Mouse (Mus musculus) stomach, postnatal 0 days (tissue): ENCODE data around the gene Irf4. TPM values are rescaled to one million over a fixed set of nuclear protein-coding genes. Genes with fewer than 3 reads are reported as not detected.

ENCODE experiments used
- ATAC-seq: fragments of 200-750 bp; cut with Nextera tagmentation; 2 replicates; pipeline ENCODE4 v1.8.0; 2017; ENCODE audit not compliant: low FRiP score, low TSS enrichment
- DNase-seq: peaks from one replicate; pipeline ENCODE4 v3.0.0-alpha.2; 2016; ENCODE audit warnings: low spot score
- H3K27ac ChIP-seq: fragments of 300-500 bp; sonication (generic); replicated peaks from 2 replicates; pipeline ENCODE4 v1.5.1; 2014; ENCODE audit warnings: mild to moderate bottlenecking, control low read depth
- H3K27me3 ChIP-seq: fragments of 300-500 bp; sonication (generic); 2 replicates; pipeline ENCODE4 v1.6.1; 2014; ENCODE audit warnings: low read length; ENCODE audit not compliant: control insufficient read depth, insufficient read depth
- H3K36me3 ChIP-seq: fragments of 300-500 bp; sonication (generic); 2 replicates; pipeline ENCODE4 v1.6.1; 2014; ENCODE audit warnings: low read length, mixed read lengths; ENCODE audit not compliant: control insufficient read depth, insufficient read depth
- H3K4me1 ChIP-seq: fragments of 300-500 bp; sonication (generic); replicated peaks from 2 replicates; pipeline ENCODE4 v1.6.1; 2014; ENCODE audit warnings: antibody characterized with exemption; ENCODE audit not compliant: control insufficient read depth, insufficient read depth
- H3K4me2 ChIP-seq: fragments of 300-500 bp; sonication (generic); replicated peaks from 2 replicates; pipeline ENCODE4 v1.6.1; 2014; ENCODE audit warnings: low read depth, mild to moderate bottlenecking, control low read depth, moderate library complexity
- H3K4me3 ChIP-seq: fragments of 300-500 bp; sonication (generic); 2 replicates; pipeline ENCODE4 v1.5.1; 2014; ENCODE audit warnings: low read depth, low read length, control low read depth
- H3K9ac ChIP-seq: fragments of 300-500 bp; sonication (generic); 2 replicates; pipeline ENCODE4 v1.6.1; 2014; ENCODE audit warnings: mild to moderate bottlenecking, low read length, control low read depth, mixed read lengths
- H3K9me3 ChIP-seq: fragments of 300-500 bp; sonication (generic); 2 replicates; pipeline ENCODE4 v1.6.1; 2016; ENCODE audit warnings: low read length; ENCODE audit not compliant: control insufficient read depth
- CTCF ChIP-seq: IDR thresholded peaks from 2 replicates; pipeline ENCODE4 v1.5.1; 2016; ENCODE audit warnings: antibody characterized with exemption, low read depth, mild to moderate bottlenecking, moderate library complexity
- EP300 ChIP-seq: optimal IDR thresholded peaks from 2 replicates; pipeline ENCODE3; 2016; ENCODE audit warnings: antibody characterized with exemption
- WGBS: fragments of 180-500 bp; shearing (Covaris S2); extraction: QIAGEN DNeasy Blood & Tissue Kit; methylation state at CpG from one replicate; pipeline ENCODE4 v1.1.7; 2014; 5-methylcytosine and 5-hydroxymethylcytosine counted together
- polyA plus RNA-seq: library from polyadenylated mRNA; unstranded; fragments of >200 nt; fragmentation: Nextera tagmentation; extraction: Ambion mirVana; gene quantifications from 2 replicates; pipeline ENCODE4 v1.2.1, GENCODE M21; 2015

Gene Irf4
- polyA plus RNA-seq, 1 experiment from 2014 or later: 0.05 TPM

GRCm38 (mm10) chr13:30760374-30761090 lies 11.5 kb downstream of the Irf4 start:
- H3K4me2 ChIP-seq: no peak overlapping the region
- no peak for TF ChIP-seq CTCF
- no peak for TF ChIP-seq EP300
- DNase-seq (no peak), ATAC-seq (no peak)
- no peaks in the 10 kb centered on the region for H3K36me3 ChIP-seq
- WGBS: 80% methylated on average over 3 of the region's 3 CpGs
- no peaks in the 10 kb centered on the region for H3K4me1 ChIP-seq
- no peaks in the 10 kb centered on the region for H3K27me3 ChIP-seq
- H3K27ac ChIP-seq: no peak overlapping the region
- no peak overlapping the region for H3K9ac ChIP-seq
- H3K4me3 ChIP-seq: no peak overlapping the region
- no peaks in the 10 kb centered on the region for H3K9me3 ChIP-seq

DNA sequence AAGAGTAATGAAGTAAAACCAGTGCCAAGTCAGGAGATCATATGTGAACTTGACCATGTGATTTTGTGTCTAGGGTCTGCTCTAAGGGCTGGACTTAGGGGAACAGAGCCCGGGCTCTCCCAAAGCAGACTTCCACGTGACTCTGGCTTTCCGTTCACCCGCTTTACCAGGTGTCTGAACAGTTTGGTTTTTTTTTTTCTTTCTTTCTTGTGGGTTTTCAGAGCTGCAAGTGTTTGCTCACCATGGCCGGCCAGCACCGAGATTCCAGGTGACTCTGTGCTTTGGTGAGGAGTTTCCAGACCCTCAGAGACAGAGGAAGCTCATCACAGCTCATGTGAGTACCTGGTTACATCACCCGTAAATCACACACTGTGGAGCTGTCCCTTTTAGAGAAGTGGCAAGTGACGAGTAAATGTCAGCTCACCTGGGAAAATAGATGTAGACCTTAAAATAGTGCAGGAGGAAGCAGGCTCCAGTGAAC lies 12.2 kb downstream of the Irf4 start:
- TF ChIP-seq EP300: no peak
- TF ChIP-seq CTCF: no peak
- ATAC-seq (no peak), DNase-seq (no peak)
- H3K27ac ChIP-seq: no peak overlapping the region
- H3K4me1 ChIP-seq: no peaks in the 10 kb centered on the region
- H3K4me2 ChIP-seq: no peak overlapping the region
- no peaks in the 10 kb centered on the region for H3K9me3 ChIP-seq
- H3K36me3 ChIP-seq: no peaks in the 10 kb centered on the region
- no peak overlapping the region for H3K9ac ChIP-seq
- no peaks in the 10 kb centered on the region for H3K27me3 ChIP-seq
- no peak overlapping the region for H3K4me3 ChIP-seq
- WGBS: 76% methylated on average over 8 of the region's 8 CpGs

GRCm38 (mm10) chr13:30762224-30762623 lies 13.2 kb downstream of the Irf4 start:
- no peaks in the 10 kb centered on the region for H3K9me3 ChIP-seq
- no peak for TF ChIP-seq EP300
- TF ChIP-seq CTCF: no peak
- no peak overlapping the region for H3K4me2 ChIP-seq
- no peaks in the 10 kb centered on the region for H3K36me3 ChIP-seq
- H3K27me3 ChIP-seq: no peaks in the 10 kb centered on the region
- H3K27ac ChIP-seq: no peak overlapping the region
- H3K4me3 ChIP-seq: no peak overlapping the region
- ATAC-seq (no peak), DNase-seq (no peak)
- H3K4me1 ChIP-seq: no peaks in the 10 kb centered on the region
- H3K9ac ChIP-seq: no peak overlapping the region
- WGBS: 79% methylated on average over 4 of the region's 4 CpGs

DNA sequence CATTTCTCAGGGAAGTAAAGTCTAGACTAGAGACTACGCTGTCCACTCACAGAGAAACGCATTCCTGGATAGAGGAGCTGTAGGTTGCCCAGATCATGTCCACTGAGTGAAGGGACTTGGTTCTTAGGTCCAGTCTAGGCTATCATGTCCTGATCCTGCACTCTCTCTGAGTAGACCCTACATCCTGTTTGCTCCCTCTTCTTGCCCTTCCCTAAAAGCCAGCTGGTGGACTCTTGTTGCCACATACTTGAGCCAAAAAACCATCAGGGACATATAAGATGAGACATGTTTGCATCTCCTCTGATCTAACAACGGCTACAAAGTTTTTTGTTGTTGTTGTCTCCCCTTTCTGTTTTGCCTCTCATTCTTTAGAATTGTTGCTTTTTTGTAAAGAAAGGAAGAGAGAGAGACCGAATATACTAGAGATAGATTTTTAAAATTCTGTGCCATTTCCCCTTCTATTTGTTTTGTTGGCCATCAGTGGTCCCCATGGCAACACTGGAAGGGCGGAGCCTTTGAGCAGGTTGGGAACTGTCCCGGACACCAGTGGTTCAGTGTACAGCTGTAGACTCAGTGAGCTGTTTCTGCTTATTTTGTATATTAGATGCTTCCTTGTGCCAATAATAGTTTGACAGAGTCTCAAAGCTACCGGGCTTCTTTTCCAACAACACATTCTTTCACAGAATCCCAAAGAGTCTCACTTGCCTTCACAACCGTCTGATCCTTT lies 15.2 kb downstream of the Irf4 start:
- Histone ChIP-seq H3K4me2 (no peak overlapping the region), H3K4me3 (no peak overlapping the region), H3K27ac (no peak overlapping the region), H3K4me1 (no peaks in the 10 kb centered on the region), H3K36me3 (no peaks in the 10 kb centered on the region), H3K9ac (no peak overlapping the region), H3K9me3 (no peaks in the 10 kb centered on the region), H3K27me3 (no peaks in the 10 kb centered on the region)
- no peak for DNase-seq
- TF ChIP-seq CTCF: no peak
- TF ChIP-seq EP300: no peak
- no peak for ATAC-seq
- WGBS: 61% methylated on average over 8 of the region's 8 CpGs

- 67% methylated on average over 5 of the region's 5 CpGs for WGBS
- no peaks in the 10 kb centered on the region for H3K9me3 ChIP-seq
- no peak overlapping the region for H3K27ac ChIP-seq
- H3K4me3 ChIP-seq: no peak overlapping the region
- no peak for TF ChIP-seq EP300
- no peak for TF ChIP-seq CTCF
- ATAC-seq: no peak
- no peaks in the 10 kb centered on the region for H3K27me3 ChIP-seq
- H3K9ac ChIP-seq: no peak overlapping the region
- no peak overlapping the region for H3K4me2 ChIP-seq
- no peaks in the 10 kb centered on the region for H3K36me3 ChIP-seq
- no peaks in the 10 kb centered on the region for H3K4me1 ChIP-seq
- DNase-seq: no peak
Measured at GRCm38 (mm10) chr13:30765906-30766305, 16.9 kb downstream of the Irf4 start.
